Mouse (Mus musculus) embryonic facial prominence, embryonic 14.5 days (tissue): Measurements from ENCODE around the gene Wnt9b. TPM values are rescaled to one million over a fixed set of nuclear protein-coding genes. Genes with fewer than 3 reads are reported as not detected.
"Not testable (repeated sequence)": the region's sequence is repeated elsewhere in the genome, so short reads cannot be mapped to it uniquely, and the experiment has no call there.

Source experiments
- ATAC-seq: fragments of 200-750 bp; cut with Nextera tagmentation; 2 replicates; pipeline ENCODE4 v1.8.0; 2017; ENCODE audit warnings: low read depth, moderate number of reproducible peaks, moderate TSS enrichment
- DNase-seq: peaks from one replicate; pipeline ENCODE4 v3.0.0-alpha.2; 2015; ENCODE audit warnings: low spot score
- H3K27ac ChIP-seq: fragments of 300-500 bp; sonication (generic); replicated peaks from 2 replicates; pipeline ENCODE4 v1.5.1; 2014; ENCODE audit warnings: low read depth, mild to moderate bottlenecking, low read length, moderate library complexity
- H3K27me3 ChIP-seq: fragments of 300-500 bp; sonication (generic); replicated peaks from 2 replicates; pipeline ENCODE4 v1.6.1; 2014; ENCODE audit warnings: low read length; ENCODE audit not compliant: control insufficient read depth, insufficient read depth
- H3K36me3 ChIP-seq: fragments of 300-500 bp; sonication (generic); 2 replicates; pipeline ENCODE4 v1.6.1; 2014; ENCODE audit warnings: low read length, mixed read lengths; ENCODE audit not compliant: control insufficient read depth, insufficient read depth
- H3K4me1 ChIP-seq: fragments of 300-500 bp; sonication (generic); 2 replicates; pipeline ENCODE4 v1.6.1; 2014; ENCODE audit warnings: antibody characterized with exemption, low read length; ENCODE audit not compliant: control insufficient read depth, insufficient read depth
- H3K4me2 ChIP-seq: fragments of 300-500 bp; sonication (generic); 2 replicates; pipeline ENCODE4 v1.6.1; 2014; ENCODE audit warnings: low read depth, mild to moderate bottlenecking, low read length, moderate library complexity, mixed read lengths
- H3K4me3 ChIP-seq: fragments of 300-500 bp; sonication (generic); 2 replicates; pipeline ENCODE4 v1.5.1; 2014; ENCODE audit warnings: low read depth, mild to moderate bottlenecking, low read length
- H3K9ac ChIP-seq: fragments of 300-500 bp; sonication (generic); 2 replicates; pipeline ENCODE4 v1.6.1; 2014; ENCODE audit warnings: low read depth, mild to moderate bottlenecking, low read length, moderate library complexity, mixed read lengths
- H3K9me3 ChIP-seq: fragments of 300-500 bp; sonication (generic); 2 replicates; pipeline ENCODE4 v1.6.1; 2016; ENCODE audit warnings: low read length; ENCODE audit not compliant: control insufficient read depth
- WGBS: fragments of 180-500 bp; shearing (Covaris S2); extraction: QIAGEN DNeasy Blood & Tissue Kit; methylation state at CpG from one replicate; pipeline ENCODE4 v1.1.7; 2014; 5-methylcytosine and 5-hydroxymethylcytosine counted together
- polyA plus RNA-seq: library from polyadenylated mRNA; unstranded; fragments of >200 nt; fragmentation: Nextera tagmentation; extraction: Ambion mirVana; gene quantifications from 2 replicates; pipeline ENCODE4 v1.2.1, GENCODE M21; 2014

The Wnt9b gene
- polyA plus RNA-seq, 1 experiment from 2014 or later: 0.42 TPM

- peaks cover 22% of the 10 kb centered on the region for H3K27me3 ChIP-seq
- no peak for ATAC-seq
- no peak for DNase-seq
- no peak overlapping the region for H3K9ac ChIP-seq
- H3K27ac ChIP-seq: no peak overlapping the region
- 16% methylated on average over 6 of the region's 6 CpGs for WGBS
- H3K4me1 ChIP-seq: no peaks in the 10 kb centered on the region
- H3K4me3 ChIP-seq: no peak overlapping the region
- H3K4me2 ChIP-seq: no peak overlapping the region
- H3K9me3 ChIP-seq: no peaks in the 10 kb centered on the region
- no peaks in the 10 kb centered on the region for H3K36me3 ChIP-seq
These were observed 16.0 kb upstream of the Wnt9b start for GRCm38 (mm10) chr11:103765556-103766011.

GRCm38 (mm10) chr11:103764601-103765000 lies 15.0 kb upstream of the Wnt9b start:
- no peaks in the 10 kb centered on the region for H3K4me1 ChIP-seq
- H3K4me3 ChIP-seq: no peak overlapping the region
- H3K9ac ChIP-seq: no peak overlapping the region
- H3K9me3 ChIP-seq: no peaks in the 10 kb centered on the region
- WGBS: 42% methylated on average over 5 of the region's 6 CpGs
- H3K36me3 ChIP-seq: no peaks in the 10 kb centered on the region
- ATAC-seq (no peak), DNase-seq (no peak)
- H3K27ac ChIP-seq: no peak overlapping the region
- no peak overlapping the region for H3K4me2 ChIP-seq
- H3K27me3 ChIP-seq: peaks cover 14% of the 10 kb centered on the region

GRCm38 (mm10) chr11:103763410-103764163 lies 14.0 kb upstream of the Wnt9b start:
- ATAC-seq: no peak

GRCm38 (mm10) chr11:103760891-103761290 lies 11.3 kb upstream of the Wnt9b start:
- 88% methylated on average over 5 of the region's 5 CpGs for WGBS
- H3K9ac ChIP-seq, H3K36me3 ChIP-seq, H3K4me1 ChIP-seq, H3K4me3 ChIP-seq, H3K27ac ChIP-seq, DNase-seq, H3K27me3 ChIP-seq, H3K9me3 ChIP-seq, ATAC-seq, H3K4me2 ChIP-seq: not testable (repeated sequence)

More at GRCm38 (mm10) chr11:103763410-103764163, 14.0 kb upstream of the Wnt9b start:
- peak; percentile 58 for DNase-seq
- Histone ChIP-seq H3K27ac (no peak overlapping the region), H3K4me2 (no peak overlapping the region), H3K27me3 (peaks cover 8% of the 10 kb centered on the region), H3K9me3 (no peaks in the 10 kb centered on the region), H3K36me3 (no peaks in the 10 kb centered on the region), H3K4me1 (no peaks in the 10 kb centered on the region), H3K9ac (no peak overlapping the region), H3K4me3 (no peak overlapping the region)
- WGBS: 33% methylated on average over 10 of the region's 10 CpGs

- WGBS: 47% methylated on average over 7 of the region's 7 CpGs
- H3K4me1 ChIP-seq: no peaks in the 10 kb centered on the region
- H3K4me2 ChIP-seq: no peak overlapping the region
- DNase-seq (no peak), ATAC-seq (no peak)
- H3K9ac ChIP-seq: no peak overlapping the region
- H3K27ac ChIP-seq: no peak overlapping the region
- H3K36me3 ChIP-seq: no peaks in the 10 kb centered on the region
- peaks cover 4% of the 10 kb centered on the region; the same call in 1 of the 2 replicates for H3K27me3 ChIP-seq
- no peaks in the 10 kb centered on the region for H3K9me3 ChIP-seq
- no peak overlapping the region for H3K4me3 ChIP-seq
These were observed 10.5 kb upstream of the Wnt9b start for GRCm38 (mm10) chr11:103760101-103760500.

- no peak overlapping the region for H3K4me2 ChIP-seq
- no peak for ATAC-seq
- H3K36me3 ChIP-seq: no peaks in the 10 kb centered on the region
- H3K27me3 ChIP-seq: peaks cover 4% of the 10 kb centered on the region; the same call in 1 of the 2 replicates
- 7% methylated on average over 6 of the region's 6 CpGs for WGBS
- no peak overlapping the region for H3K9ac ChIP-seq
- no peak overlapping the region for H3K27ac ChIP-seq
- peak; percentile 45 for DNase-seq
- H3K4me3 ChIP-seq: no peak overlapping the region
- H3K4me1 ChIP-seq: no peaks in the 10 kb centered on the region
- no peaks in the 10 kb centered on the region for H3K9me3 ChIP-seq
These were observed 9.1 kb upstream of the Wnt9b start for GRCm38 (mm10) chr11:103758706-103759105.

GRCm38 (mm10) chr11:103758054-103758453 lies 8.4 kb upstream of the Wnt9b start:
- H3K27me3 ChIP-seq: peaks cover 6% of the 10 kb centered on the region; the same call in 1 of the 2 replicates
- no peak overlapping the region for H3K4me2 ChIP-seq
- no peaks in the 10 kb centered on the region for H3K36me3 ChIP-seq
- no peaks in the 10 kb centered on the region for H3K4me1 ChIP-seq
- 51% methylated on average over 11 of the region's 11 CpGs for WGBS
- no peak overlapping the region for H3K27ac ChIP-seq
- DNase-seq (no peak), ATAC-seq (no peak)
- H3K4me3 ChIP-seq: no peak overlapping the region
- H3K9me3 ChIP-seq: no peaks in the 10 kb centered on the region
- H3K9ac ChIP-seq: no peak overlapping the region

- Histone ChIP-seq H3K27me3 (peaks cover 63% of the 10 kb centered on the region), H3K4me1 (peaks cover 10% of the 10 kb centered on the region), H3K9me3 (no peaks in the 10 kb centered on the region), H3K36me3 (no peaks in the 10 kb centered on the region), H3K4me2 (no peak overlapping the region), H3K27ac (no peak overlapping the region), H3K4me3 (no peak overlapping the region), H3K9ac (no peak overlapping the region)
- no peak for DNase-seq
- ATAC-seq: no peak
- WGBS: 64% methylated on average over 3 of the region's 3 CpGs
These were observed 991 bp upstream of the Wnt9b start for GRCm38 (mm10) chr11:103750612-103751011.
